Mouse (Mus musculus) stomach, embryonic 15.5 days (tissue): Measurements from ENCODE around the gene Zfp420. TPM values are rescaled to one million over a fixed set of nuclear protein-coding genes. Genes with fewer than 3 reads are reported as not detected.

ENCODE experiments used
- microRNA-seq: library from miRNA; unstranded; fragments of <30 nt; microRNA quantifications from one replicate; pipeline ENCODE4, GENCODE M21; 2016
- polyA plus RNA-seq: library from polyadenylated mRNA; unstranded; fragments of >200 nt; fragmentation: Nextera tagmentation; extraction: Ambion mirVana; gene quantifications from 2 replicates; pipeline ENCODE4 v1.2.1, GENCODE M21; 2015

The Zfp420 gene
- polyA plus RNA-seq, 1 experiment from 2014 or later: 6.8 TPM

Small RNA genes lying within 50 kb of the gene (microRNA-seq; reads per million reads assigned to microRNA genes)
- gene Mir7668: not detected

Other genes starting within 250 kb of the Zfp420 start
- not detected in 2 replicates for gene Catsperg2, start 132.9 kb upstream of the Zfp420 start, polyA plus RNA-seq
- gene Zfp84, start 91.4 kb upstream of the Zfp420 start, polyA plus RNA-seq: 11.4 and 11.6 TPM in 2 replicates
- gene Zfp30, start 76.0 kb upstream of the Zfp420 start, polyA plus RNA-seq: 5.7 and 6.2 TPM in 2 replicates
- gene Zfp790, start 43.9 kb upstream of the Zfp420 start, polyA plus RNA-seq: 11.3 and 12.1 TPM in 2 replicates
- 4.2 and 4.7 TPM in 2 replicates for gene Zfp940, start 6.3 kb upstream of the Zfp420 start, polyA plus RNA-seq
- 7.9 and 8.3 TPM in 2 replicates for gene Zfp27, start 46.6 kb downstream of the Zfp420 start, polyA plus RNA-seq
- gene Zfp383, start 48.2 kb downstream of the Zfp420 start, polyA plus RNA-seq: 4.0 and 4.5 TPM in 2 replicates
- 9.2 and 10.2 TPM in 2 replicates for gene Zfp74, start 94.1 kb downstream of the Zfp420 start, polyA plus RNA-seq
- 17.8 and 18.8 TPM in 2 replicates for gene Zfp568, start 124.0 kb downstream of the Zfp420 start, polyA plus RNA-seq
- gene Zfp14, start 191.4 kb downstream of the Zfp420 start, polyA plus RNA-seq: 3.5 and 3.7 TPM in 2 replicates
- gene Zfp82, start 212.9 kb downstream of the Zfp420 start, polyA plus RNA-seq: 4.1 and 4.7 TPM in 2 replicates
- gene Gm26920, start 230.4 kb downstream of the Zfp420 start, polyA plus RNA-seq: 1.3 and 1.6 TPM in 2 replicates
- gene Zfp566, start 230.5 kb downstream of the Zfp420 start, polyA plus RNA-seq: 6.7 and 8.3 TPM in 2 replicates
- 96.7 and 106 TPM in 2 replicates for gene Zfp260, start 234.8 kb downstream of the Zfp420 start, polyA plus RNA-seq